Mouse (Mus musculus): ENCODE measurements around the gene Zfp991. TPM values are rescaled to one million over a fixed set of nuclear protein-coding genes. Genes with fewer than 3 reads are reported as not detected.
"Not testable (repeated sequence)": the region's sequence is repeated elsewhere in the genome, so short reads cannot be mapped to it uniquely, and the experiment has no call there.

Zfp991 gene
- polyA plus RNA-seq (2012; rRNA removed): 0.08 and 0.28 TPM in 2 replicates

- DNase-seq; H3K4me3 ChIP-seq (replicated peaks; ENCODE audit: extremely low read depth, low read depth, low read length); H3K4me1 ChIP-seq (ENCODE audit: control insufficient read depth, insufficient read depth, low read length): not testable (repeated sequence)
- 30% methylated on average over 2 of the region's 15 CpGs for WGBS
Measured at GRCm38 (mm10) chr4:147131837-147132459, at the start of gene Zfp991. Gene Zfp991, plus strand, starts transcription at chr4:147132038.

- not testable (repeated sequence) for H3K4me1 ChIP-seq (ENCODE audit: control insufficient read depth, insufficient read depth, low read length); H3K4me3 ChIP-seq (replicated peaks; ENCODE audit: extremely low read depth, low read depth, low read length); DNase-seq
- 54% methylated on average over 2 of the region's 2 CpGs for WGBS
Measured at GRCm38 (mm10) chr4:147095641-147096040, 36.2 kb upstream of the Zfp991 start.

- DNase-seq; H3K4me1 ChIP-seq (ENCODE audit: control insufficient read depth, insufficient read depth, low read length); H3K4me3 ChIP-seq (replicated peaks; ENCODE audit: extremely low read depth, low read depth, low read length): not testable (repeated sequence)
- 3% methylated on average over 94 of the region's 109 CpGs for WGBS
Measured at GRCm38 (mm10) chr4:147101666-147102626, 29.9 kb upstream of the Zfp991 start.

- 46% methylated on average over 4 of the region's 4 CpGs for WGBS
- not testable (repeated sequence) for DNase-seq; H3K4me1 ChIP-seq (ENCODE audit: control insufficient read depth, insufficient read depth, low read length); H3K4me3 ChIP-seq (replicated peaks; ENCODE audit: extremely low read depth, low read depth, low read length)
Measured at GRCm38 (mm10) chr4:147103814-147104213, 28.0 kb upstream of the Zfp991 start.

- not testable (repeated sequence) for H3K4me1 ChIP-seq (ENCODE audit: control insufficient read depth, insufficient read depth, low read length); DNase-seq; H3K4me3 ChIP-seq (replicated peaks; ENCODE audit: extremely low read depth, low read depth, low read length)
- WGBS: 60% methylated on average over 2 of the region's 3 CpGs
Measured at GRCm38 (mm10) chr4:147117839-147118238, 14.0 kb upstream of the Zfp991 start.

GRCm38 (mm10) chr4:147122286-147122685 is 9.6 kb upstream of the Zfp991 start:
- H3K4me3 ChIP-seq (replicated peaks; ENCODE audit: extremely low read depth, low read depth, low read length); H3K4me1 ChIP-seq (ENCODE audit: control insufficient read depth, insufficient read depth, low read length); DNase-seq: not testable (repeated sequence)
- 65% methylated on average over 1 of the region's 1 CpGs for WGBS

GRCm38 (mm10) chr4:147123797-147124196 is 8.0 kb upstream of the Zfp991 start:
- not testable (repeated sequence) for H3K4me3 ChIP-seq (replicated peaks; ENCODE audit: extremely low read depth, low read depth, low read length); DNase-seq

GRCm38 (mm10) chr4:147124400-147125306 is 7.2 kb upstream of the Zfp991 start:
- not testable (repeated sequence) for H3K4me1 ChIP-seq (ENCODE audit: control insufficient read depth, insufficient read depth, low read length); H3K4me3 ChIP-seq (replicated peaks; ENCODE audit: extremely low read depth, low read depth, low read length); DNase-seq
- WGBS: 9% methylated on average over 47 of the region's 48 CpGs

More at GRCm38 (mm10) chr4:147123797-147124196, 8.0 kb upstream of the Zfp991 start:
- H3K4me1 ChIP-seq (ENCODE audit: control insufficient read depth, insufficient read depth, low read length): not testable (repeated sequence)

- H3K4me1 ChIP-seq (ENCODE audit: control insufficient read depth, insufficient read depth, low read length); H3K4me3 ChIP-seq (replicated peaks; ENCODE audit: extremely low read depth, low read depth, low read length); DNase-seq: not testable (repeated sequence)
- WGBS: 24% methylated on average over 4 of the region's 4 CpGs
Measured at GRCm38 (mm10) chr4:147125326-147125725, 6.5 kb upstream of the Zfp991 start.

- not testable (repeated sequence) for H3K4me3 ChIP-seq (replicated peaks; ENCODE audit: extremely low read depth, low read depth, low read length); H3K4me1 ChIP-seq (ENCODE audit: control insufficient read depth, insufficient read depth, low read length); DNase-seq
- WGBS: 79% methylated on average over 4 of the region's 4 CpGs
Measured at GRCm38 (mm10) chr4:147125870-147126269, 6.0 kb upstream of the Zfp991 start.

GRCm38 (mm10) chr4:147126435-147126834 is 5.4 kb upstream of the Zfp991 start:
- not testable (repeated sequence) for DNase-seq; H3K4me1 ChIP-seq (ENCODE audit: control insufficient read depth, insufficient read depth, low read length); H3K4me3 ChIP-seq (replicated peaks; ENCODE audit: extremely low read depth, low read depth, low read length)
- WGBS: 70% methylated on average over 2 of the region's 2 CpGs

- H3K4me3 ChIP-seq (replicated peaks; ENCODE audit: extremely low read depth, low read depth, low read length); DNase-seq; H3K4me1 ChIP-seq (ENCODE audit: control insufficient read depth, insufficient read depth, low read length): not testable (repeated sequence)
- WGBS: 72% methylated on average over 2 of the region's 2 CpGs
Measured at GRCm38 (mm10) chr4:147127137-147127536, 4.7 kb upstream of the Zfp991 start.

- DNase-seq; H3K4me1 ChIP-seq (ENCODE audit: control insufficient read depth, insufficient read depth, low read length): not testable (repeated sequence)
Measured at GRCm38 (mm10) chr4:147128152-147128551, 3.7 kb upstream of the Zfp991 start.

GRCm38 (mm10) chr4:147133596-147133995 is 1.8 kb downstream of the Zfp991 start:
- not testable (repeated sequence) for H3K4me1 ChIP-seq (ENCODE audit: control insufficient read depth, insufficient read depth, low read length); DNase-seq; H3K4me3 ChIP-seq (replicated peaks; ENCODE audit: extremely low read depth, low read depth, low read length)
- 51% methylated on average over 2 of the region's 2 CpGs for WGBS

More at GRCm38 (mm10) chr4:147128152-147128551, 3.7 kb upstream of the Zfp991 start:
- not testable (repeated sequence) for H3K4me3 ChIP-seq (replicated peaks; ENCODE audit: extremely low read depth, low read depth, low read length)

- H3K4me3 ChIP-seq (replicated peaks; ENCODE audit: extremely low read depth, low read depth, low read length); H3K4me1 ChIP-seq (ENCODE audit: control insufficient read depth, insufficient read depth, low read length); DNase-seq: not testable (repeated sequence)
- WGBS: 72% methylated on average over 4 of the region's 4 CpGs
Measured at GRCm38 (mm10) chr4:147141757-147142156, 9.9 kb downstream of the Zfp991 start.

All from lung, adult 2 months (tissue).